Mouse (Mus musculus) liver, adult (tissue): Measurements from ENCODE around the gene Nav1.

Source experiments
- GATA4 ChIP-seq: IDR thresholded peaks from 2 replicates; pipeline ENCODE4 v1.6.1; 2014; ENCODE audit warnings: mild to moderate bottlenecking, low read length; ENCODE audit not compliant: insufficient replicate concordance

Nav1 gene

DNA sequence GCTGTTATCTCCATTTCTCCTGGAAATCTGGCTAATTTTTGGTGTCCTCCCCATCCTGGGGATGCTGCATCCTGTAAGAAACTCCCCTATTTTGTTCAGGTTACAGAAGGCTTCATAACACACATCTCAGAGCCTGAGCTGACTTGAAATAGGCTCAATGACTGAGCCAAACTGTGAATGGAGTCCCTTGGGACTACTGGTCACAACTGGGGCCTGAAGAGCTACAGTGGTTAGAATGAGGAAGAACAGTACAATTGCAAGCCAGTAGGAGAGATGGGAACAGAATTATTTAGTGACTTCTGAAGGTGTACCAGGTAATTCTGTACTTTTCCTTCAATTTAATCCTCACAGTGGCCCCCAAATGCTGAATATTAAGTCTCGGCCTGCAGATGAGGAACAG lies 31.7 kb downstream of the Nav1 start:
- TF ChIP-seq GATA4 = no peak

DNA sequence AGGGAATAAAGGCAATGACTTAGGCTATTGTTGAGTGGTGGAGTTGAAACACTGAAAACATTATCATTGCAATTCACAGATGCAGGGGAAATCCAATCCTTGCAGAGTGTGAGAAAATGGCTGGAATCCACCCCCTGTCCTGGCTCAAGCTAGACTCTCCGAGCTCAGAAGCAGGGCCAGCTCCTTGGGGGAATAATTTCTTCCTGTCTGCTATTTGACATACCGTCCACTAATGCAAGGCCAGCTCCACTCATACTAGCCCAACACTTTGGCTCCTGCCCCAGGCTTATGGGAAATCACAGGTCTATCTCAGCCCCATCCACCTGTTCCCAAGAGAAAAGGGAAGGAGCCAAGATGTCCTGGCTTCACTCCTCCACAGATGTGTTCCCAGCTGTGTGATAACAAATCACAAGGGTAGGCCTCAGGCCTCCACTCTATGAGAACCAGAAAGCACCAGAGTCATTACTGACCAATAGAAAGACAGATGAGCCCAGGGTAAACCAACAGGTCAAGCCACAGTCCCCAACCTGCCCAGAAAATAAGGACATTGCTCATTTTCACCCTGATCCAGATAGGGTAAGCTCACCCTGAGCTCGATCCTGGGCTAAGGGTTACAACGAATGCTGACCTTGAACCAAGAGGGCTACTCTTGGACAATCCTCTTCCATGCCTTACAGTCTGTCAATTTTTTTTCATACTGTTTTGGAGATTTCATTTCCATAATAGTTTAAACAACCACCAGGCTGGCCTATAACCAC lies 32.5 kb downstream of the Nav1 start:
- TF ChIP-seq GATA4 = no peak

DNA sequence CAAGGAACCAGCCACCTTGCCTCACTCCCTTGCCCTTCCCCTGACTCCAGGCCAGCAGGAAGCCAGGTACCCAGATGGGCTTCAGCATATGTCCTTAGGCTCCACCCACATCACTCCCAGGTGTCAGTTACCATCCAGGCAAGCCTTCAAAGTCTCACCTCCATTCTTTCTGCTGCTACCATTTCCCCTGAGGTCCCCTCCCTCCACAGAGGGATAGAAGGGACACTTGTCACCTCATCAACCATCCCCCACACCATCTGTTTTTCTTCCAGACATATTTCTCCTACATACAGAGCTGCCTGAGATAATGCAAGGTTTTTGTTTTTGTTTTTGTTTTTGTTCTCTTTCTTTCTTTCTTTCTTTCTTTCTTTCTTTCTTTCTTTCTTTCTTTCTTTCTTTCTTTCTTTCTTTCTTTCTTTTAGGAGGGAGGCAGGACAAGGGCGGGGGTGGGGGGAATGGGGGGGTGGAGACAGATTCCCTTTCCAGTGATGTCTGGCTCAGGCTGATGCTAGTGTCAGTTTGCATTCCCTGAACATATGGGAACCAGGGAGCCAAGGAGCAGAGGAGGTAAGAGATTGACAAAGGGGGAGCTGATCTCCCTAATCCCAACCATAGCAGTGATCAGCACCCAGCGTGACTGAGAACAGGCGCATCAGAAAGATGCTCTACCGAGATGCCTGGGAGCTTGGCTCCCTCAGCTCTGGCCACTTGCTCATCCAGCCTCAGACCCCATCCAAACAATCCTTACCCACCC lies 34.8 kb downstream of the Nav1 start:
- no peak for TF ChIP-seq GATA4

DNA sequence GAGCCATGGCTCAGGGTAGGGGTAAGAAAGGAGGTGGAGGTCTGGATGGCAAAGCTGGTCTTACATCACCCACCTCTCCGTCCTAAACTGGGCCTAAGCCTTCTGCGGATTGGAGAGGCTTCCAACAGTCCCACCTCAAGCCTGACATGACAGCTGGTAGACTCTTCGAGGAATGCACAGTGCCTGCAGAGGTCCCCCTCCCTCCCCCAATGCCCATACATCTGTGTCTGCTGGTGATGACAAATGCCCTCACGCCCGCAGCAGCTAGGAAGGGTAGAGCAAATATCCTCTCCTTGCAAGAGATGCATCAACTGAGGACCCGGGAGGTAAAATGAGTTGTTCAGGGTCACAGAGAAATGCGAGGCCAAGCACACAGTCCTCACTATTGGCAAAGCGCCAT lies 39.0 kb downstream of the Nav1 start:
- no peak for TF ChIP-seq GATA4

DNA sequence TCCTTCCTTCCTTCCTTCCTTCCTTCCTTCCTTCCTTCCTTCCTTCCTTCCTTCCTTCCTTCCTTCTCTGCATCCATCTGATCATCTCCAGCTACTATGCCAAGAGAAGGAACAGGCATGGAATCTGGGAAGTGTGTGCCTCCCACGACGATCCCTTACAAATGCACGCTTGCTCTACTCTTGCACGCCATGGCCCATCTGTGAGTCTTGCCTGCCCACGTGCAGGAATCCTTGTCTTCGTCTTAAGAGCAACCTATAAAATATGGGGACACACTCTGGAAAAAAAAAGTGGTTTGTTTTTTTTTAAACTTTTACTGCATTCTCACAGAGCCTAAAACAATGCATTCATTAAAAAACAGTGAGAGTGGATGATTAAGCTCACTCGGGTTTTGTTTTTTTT lies 40.5 kb downstream of the Nav1 start:
- TF ChIP-seq GATA4 = no peak

DNA sequence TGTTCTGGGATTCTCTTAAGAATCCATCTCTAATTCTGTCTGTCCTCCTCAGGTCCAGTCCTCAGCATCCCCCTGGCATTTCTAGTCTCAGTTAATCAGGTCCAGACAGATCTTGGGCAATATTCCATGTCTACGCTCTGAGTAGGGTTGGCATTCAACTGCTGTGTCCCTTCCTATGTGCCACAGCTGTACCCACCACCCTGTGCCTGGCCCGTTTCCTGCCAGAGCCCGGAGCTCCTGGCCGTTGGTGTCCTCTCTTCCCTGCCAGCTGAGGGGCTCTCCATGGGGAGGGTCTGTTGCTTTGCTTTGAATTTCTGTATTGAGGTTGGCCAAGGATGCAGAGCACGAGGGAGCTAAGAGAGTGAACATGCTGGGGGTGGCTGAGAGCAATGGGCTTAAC lies 41.3 kb downstream of the Nav1 start:
- no peak for TF ChIP-seq GATA4

DNA sequence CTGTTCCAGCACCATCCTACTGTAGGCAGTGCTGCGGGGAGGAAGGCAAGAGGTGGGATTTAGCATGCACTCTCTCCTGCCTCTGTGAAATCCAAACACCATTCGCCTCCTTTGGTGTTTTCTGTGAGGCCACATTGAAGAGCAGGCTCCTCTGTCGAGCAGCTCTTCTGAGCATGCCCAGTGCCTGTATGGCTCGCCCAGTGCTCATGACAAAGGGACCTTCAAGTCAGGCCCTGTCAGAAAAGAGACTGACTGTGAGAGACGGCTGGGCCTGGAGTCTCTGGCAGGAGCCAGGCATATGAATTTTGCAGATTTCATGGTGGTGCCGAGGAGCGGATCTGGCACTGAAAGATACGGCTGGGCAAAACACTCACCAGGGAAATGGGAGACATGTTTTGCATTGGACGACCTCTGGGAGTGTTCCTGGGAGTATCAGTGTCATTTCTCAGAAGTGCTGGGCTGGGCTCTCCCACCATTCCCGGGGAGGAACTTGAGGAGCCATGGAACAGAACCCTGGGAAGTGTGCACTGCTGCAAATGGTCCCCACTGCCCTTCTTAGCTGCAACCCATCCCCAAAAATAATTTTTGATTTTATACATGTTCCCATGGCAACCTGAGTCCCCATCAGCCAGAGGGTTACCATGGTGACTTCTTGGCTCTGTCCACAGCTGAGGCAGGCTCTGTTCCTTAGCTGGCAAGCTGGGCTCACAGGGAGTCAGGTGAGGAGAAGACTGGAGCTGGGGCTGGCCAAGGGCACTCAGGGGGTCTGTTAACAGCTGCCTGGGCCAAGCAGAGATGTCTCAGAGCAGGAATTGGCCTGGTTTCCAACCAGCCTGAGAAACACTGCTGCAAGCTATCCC lies 42.2 kb downstream of the Nav1 start:
- TF ChIP-seq GATA4 = no peak

DNA sequence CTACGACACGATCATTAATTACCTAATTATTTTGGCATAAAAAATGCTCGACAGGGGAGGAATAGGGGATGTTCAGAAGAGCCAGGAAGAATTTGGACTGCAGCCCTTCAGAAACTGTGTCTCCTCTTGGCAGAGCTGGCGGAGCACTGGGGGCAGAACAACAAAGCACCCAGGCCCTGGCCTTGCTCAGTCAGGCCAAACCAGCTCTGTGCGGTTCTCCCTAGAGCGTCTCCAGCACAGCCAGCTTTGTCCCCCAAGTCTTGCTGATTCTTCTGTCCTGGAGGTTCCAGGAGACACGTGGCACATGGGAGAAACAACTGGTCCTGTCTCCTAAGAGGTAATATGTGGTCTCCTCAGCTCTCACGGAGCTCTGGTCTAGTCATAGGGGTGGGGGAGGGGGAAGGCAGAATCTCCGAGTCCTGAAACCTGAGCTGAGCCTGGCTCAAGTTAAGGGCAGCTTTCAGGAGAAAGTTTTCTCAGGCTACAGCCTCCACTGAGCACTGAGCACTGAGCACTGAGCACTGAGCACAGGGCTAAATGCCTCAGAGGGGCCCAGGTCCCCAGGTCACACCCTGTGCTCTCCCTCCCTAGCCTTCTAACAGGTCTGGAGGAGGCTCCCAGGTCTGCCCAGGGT lies 43.2 kb downstream of the Nav1 start:
- TF ChIP-seq GATA4 = no peak

DNA sequence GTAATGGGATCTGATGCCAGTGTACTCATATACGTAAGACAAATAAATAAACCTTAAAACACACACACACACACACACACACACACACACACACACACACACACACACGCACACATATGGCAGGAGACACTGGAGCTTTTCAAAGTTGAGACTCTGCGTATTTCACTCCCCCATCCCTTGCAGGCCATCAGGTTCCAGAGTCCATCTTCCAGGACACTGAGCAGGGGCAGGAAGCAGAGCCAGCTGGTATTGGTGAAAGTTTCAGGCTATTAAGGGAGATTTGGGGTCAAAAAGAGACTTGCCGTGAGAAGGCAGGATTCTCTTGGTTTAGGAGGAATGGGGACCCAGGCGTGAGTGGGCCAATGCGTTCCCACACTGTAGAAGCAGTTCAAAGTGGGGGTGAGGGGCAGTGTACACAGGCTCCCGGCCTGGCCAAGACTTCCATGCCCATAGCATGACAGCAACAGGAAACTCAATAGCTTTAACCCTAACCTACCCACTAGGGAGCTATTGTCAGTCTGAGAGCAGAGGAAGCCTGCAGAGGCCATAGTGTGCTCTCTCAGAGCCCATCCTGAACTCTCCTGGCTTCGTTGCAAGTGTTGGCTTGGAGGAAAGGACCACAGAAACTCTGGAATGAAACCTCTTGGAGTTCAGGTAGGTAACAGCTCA lies 44.0 kb downstream of the Nav1 start:
- no peak for TF ChIP-seq GATA4

DNA sequence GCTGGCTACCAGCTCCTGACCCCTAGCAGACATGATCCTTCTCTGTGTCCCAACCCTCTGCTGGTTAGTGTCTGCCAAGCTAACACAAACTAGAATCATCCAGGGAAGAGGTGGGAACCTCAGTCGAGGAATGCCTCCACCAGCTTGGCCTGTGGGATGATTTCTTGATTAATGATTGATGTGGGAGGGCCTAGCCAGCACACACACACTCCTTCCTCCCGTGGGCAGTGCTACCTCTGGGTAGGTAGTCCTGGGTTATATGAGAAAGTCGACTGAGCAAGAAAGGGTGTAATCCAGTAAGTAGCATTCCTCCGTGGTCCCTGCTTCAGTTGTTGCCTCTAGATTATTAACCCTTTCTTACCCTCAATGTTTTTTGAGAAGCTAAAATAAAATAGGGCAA lies 45.0 kb downstream of the Nav1 start:
- TF ChIP-seq GATA4 = no peak

DNA sequence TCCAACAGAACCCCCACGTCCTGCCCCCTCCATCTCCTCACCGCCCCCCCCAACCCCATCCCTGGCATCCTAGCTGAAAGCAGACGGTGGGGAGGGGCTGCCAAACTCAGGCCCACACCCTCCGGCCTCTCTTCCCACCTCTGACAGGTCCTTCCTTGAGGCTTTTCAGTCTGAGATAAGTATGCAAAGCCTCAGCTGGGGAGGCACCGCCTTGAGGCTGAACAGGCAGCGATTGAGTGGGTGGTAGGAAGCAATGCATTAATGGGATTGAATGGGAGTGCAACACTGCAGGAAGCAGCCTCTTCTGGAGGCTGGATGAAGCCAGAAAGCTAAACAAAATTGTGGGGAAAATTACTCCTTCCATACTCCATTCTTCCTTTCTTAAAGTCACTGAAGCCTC lies 45.8 kb downstream of the Nav1 start:
- no peak for TF ChIP-seq GATA4

DNA sequence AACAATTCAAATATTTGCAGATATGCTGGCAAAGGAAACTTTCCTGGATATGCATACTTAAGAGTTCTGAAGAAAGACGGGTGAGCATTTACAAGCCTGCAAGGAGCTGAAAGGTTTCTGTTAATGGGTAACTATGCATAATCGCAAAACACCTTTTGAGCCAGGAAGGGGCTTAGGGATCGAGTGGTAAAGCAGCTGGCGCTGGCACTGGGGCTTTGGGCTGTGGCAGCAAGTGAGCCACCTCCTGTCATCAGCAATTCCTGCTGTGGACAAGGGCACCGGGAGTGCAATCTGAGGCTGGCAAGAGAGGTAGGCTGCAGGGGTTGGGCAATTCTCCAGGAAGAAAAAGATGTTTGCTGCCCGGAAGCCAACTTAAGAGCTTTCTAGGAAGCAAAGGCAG lies 49.1 kb downstream of the Nav1 start:
- TF ChIP-seq GATA4 = no peak

DNA sequence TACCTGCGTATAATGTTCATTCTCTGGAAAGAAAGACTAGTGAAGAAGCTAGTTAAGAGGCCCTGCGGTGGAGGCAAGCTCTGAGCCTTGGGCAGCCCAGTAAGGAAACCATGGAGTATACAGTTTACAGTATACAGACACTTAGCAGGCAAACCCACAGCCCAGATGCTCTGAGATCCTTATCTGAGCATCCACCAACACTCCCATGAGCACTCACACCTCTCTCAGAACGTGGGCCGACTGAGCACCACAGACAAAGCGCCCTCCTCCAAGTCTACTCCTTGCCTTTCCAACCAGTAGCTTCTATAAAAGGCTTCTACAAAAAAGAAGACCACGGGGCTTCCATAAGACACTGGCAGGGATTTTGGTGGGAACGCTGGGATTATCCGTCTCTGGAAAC lies 51.2 kb downstream of the Nav1 start:
- no peak for TF ChIP-seq GATA4

DNA sequence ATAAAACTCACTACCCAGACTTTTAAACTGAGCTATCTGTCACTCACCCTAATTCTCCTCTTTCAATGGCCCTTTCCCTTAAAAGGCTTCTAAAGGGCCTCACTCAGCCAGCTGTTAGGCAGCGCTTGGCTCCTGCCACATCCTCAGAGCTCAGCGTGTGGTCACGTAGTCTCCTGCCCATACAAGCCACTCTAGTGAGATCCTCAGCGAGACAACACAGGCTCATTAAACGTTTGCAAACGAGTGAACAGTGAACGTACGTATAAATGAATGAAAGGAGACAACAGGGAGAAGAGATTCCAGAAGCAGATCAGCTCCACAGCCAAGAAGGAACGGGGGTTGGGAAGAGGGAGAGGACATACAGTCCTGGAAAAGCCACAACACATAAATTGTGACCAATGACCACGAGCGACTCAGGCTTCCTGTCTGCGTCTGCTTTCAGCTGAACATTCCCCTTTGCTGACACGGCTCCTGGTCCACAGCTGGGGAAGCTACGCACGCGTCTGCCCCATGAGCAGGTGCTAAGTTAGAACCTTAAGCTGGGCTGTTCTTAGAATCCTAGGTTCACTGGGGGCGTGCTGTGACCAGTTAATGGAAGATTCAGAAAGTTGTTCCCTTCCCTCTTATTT lies 52.3 kb downstream of the Nav1 start:
- no peak for TF ChIP-seq GATA4
